Mouse (Mus musculus) small intestine, adult 2 months (tissue): Measurements from ENCODE around the gene C2cd3.

Experiments
- CTCF ChIP-seq: fragments of 200-500 bp; IDR thresholded peaks from 2 replicates; pipeline ENCODE4 v1.5.1; 2012; ENCODE audit warnings: low read depth, mild to moderate bottlenecking, control low read depth, inconsistent platforms, low read length, moderate library complexity, mixed read lengths; ENCODE audit not compliant: insufficient replicate concordance, insufficient read length; ENCODE audit errors: extremely low read depth
- POLR2A ChIP-seq: fragments of 200-500 bp; IDR thresholded peaks from 2 replicates; pipeline ENCODE4 v1.6.1; 2012; ENCODE audit warnings: low read depth, mild to moderate bottlenecking, control low read depth, inconsistent platforms, low read length, moderate library complexity

DNA sequence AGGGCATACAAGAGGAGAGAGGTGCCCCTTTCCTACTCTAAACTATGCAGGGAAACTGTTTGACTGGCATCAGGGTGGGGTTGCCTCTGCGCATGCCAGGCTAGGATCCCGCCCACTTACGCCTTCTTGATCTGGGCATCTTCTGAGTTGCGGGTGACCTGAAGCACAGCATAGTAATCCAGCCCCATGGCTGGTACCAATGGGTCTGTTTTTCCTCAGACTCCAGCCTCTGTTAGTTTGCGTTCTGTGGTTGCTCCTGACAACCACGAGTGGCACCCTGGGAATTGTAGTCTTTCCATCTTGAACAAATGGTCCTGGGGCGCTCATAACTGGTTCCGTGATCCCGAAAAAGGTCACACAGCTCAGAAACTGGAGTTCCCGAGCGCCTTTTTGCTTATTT, 142.5 kb downstream of the C2cd3 start, which contains the start of gene Dnajb13:
- TF ChIP-seq CTCF (no peak), POLR2A (no peak)
